Mouse (Mus musculus): Measurements from ENCODE around the gene Map3k11.

Gene Map3k11

GRCm38 (mm10) chr19:5740320-5741317 is 52.1 kb downstream of the Map3k11 start, which contains the start of gene Ltbp3:
Gene Ltbp3 (plus strand): TSS chr19:5740904.
- DNase-seq, result peak; percentile 96 to 97

DNA sequence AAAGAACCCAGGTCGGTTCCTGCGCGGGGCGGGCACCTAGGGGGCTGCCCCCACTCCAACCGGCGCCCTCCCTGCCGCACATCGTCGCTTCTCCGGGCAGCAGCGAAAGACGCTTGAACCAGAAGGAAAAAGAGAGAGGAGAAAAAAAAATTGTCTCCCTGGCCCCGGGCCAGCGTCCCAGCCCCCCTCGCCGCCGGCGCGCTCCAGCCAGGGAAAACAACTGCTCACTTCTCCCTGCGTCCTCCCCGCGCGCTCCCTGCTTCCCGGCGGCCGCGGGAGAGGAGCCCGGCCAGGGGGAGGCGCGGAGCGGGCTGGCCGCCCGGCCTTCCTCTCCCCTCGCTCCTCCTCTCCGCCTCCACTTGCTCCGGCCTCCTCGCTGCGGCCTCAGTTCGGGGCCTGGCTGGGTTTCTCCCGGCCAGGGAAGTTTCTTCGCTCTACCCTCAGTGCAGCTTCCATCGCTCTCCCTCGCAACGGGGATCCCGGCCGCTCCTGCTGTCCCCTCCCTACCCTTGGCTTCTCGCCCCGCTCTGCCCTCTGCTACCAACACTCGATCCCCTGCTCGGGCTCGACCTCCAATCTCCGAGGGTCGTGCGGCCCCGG is 53.2 kb downstream of the Map3k11 start:
- peak; percentile 89 to 90 for DNase-seq

DNA sequence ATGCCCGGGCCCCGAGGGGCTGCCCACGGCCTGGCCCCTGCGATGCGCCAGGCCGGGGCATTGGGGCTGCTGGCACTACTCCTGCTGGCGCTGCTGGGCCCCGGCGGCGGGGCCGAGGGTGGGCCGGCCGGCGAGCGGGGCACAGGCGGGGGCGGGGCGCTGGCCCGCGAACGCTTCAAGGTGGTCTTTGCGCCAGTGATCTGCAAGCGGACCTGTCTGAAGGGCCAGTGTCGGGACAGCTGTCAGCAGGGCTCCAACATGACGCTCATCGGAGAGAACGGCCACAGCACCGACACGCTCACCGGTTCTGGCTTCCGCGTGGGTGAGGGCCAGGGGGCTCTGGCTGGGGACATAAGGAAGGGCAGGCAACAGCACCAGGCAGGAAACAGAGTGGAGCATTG is 53.7 kb downstream of the Map3k11 start:
- DNase-seq, result no peak

- DNase-seq, result peak; percentile 77 to 79
Observed at GRCm38 (mm10) chr19:5743576-5743975, 55.0 kb downstream of the Map3k11 start.

- DNase-seq, result peak in 1 of 2 experiments; percentile 63
Observed at GRCm38 (mm10) chr19:5745756-5746710, 57.5 kb downstream of the Map3k11 start.

GRCm38 (mm10) chr19:5746907-5747363 is 58.4 kb downstream of the Map3k11 start:
- no peak for DNase-seq

- DNase-seq, result no peak
Observed at GRCm38 (mm10) chr19:5749476-5749875, 60.9 kb downstream of the Map3k11 start.

GRCm38 (mm10) chr19:5750951-5751350 is 62.4 kb downstream of the Map3k11 start:
- DNase-seq, result peak in 1 of 2 experiments; percentile 12

DNA sequence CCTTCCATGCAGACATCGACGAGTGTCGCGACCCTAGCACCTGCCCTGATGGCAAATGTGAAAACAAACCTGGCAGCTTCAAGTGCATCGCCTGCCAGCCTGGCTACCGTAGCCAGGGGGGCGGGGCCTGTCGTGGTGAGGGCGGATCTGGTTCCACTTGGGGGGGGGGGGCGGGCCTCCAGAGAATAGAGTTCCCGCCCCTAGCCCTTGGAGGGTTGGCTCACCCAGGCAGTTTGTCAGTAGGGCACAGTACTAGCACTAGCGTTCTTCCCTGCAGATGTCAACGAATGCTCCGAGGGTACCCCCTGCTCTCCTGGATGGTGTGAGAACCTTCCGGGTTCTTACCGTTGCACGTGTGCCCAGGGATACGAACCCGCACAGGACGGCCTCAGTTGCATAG is 63.2 kb downstream of the Map3k11 start:
- DNase-seq, result peak; percentile 78 to 79

All from cerebellum, postnatal 10 days (tissue).